Mouse (Mus musculus): ENCODE measurements around the gene Prss23. TPM values are rescaled to one million over a fixed set of nuclear protein-coding genes. Genes with fewer than 3 reads are reported as not detected.
A peak's percentile ranks its signal among the peaks of the same experiment; 100 is the strongest.

Gene Prss23
- total and polyA plus RNA-seq, 3 experiments, result 1.1 to 2.6 (median 1.3) TPM

- H3K79me2 ChIP-seq (replicated peaks; ENCODE audit: control insufficient read depth, extremely low read depth, insufficient read depth, poor library complexity, severe bottlenecking), result no peaks in the 10 kb centered on the region
- no peak for DNase-seq (ENCODE audit: extremely low read depth)
- in situ Hi-C loops (cut with MboI; ENCODE audit: low pct_ligation_motif_present, low pct_unique_long_range_greater_than_20kb, low sequenced_read_pairs) (loop anchor here (10.0 kb wide), 1 partner anchor 328 kb away; no protein-coding TSS in a partner anchor), dilution Hi-C loops (cut with MboI; ENCODE audit: extremely low pct_ligation_motif_present, extremely low pct_unique_long_range_greater_than_20kb, low sequenced_read_pairs) (no loop called here)
- peaks cover 16% of the 10 kb centered on the region for H3K27me3 ChIP-seq (replicated peaks)
- peaks cover 0 to 5% of the 10 kb centered on the region in 2 experiments; a peak in 2 of 4 replicates for H3K4me1 ChIP-seq (ENCODE audit: control insufficient read depth in 1 of 2, insufficient read depth in 2 of 2)
- H3K9me3 ChIP-seq (replicated peaks; ENCODE audit: low read length), result peaks cover 8% of the 10 kb centered on the region
- H3K36me3 ChIP-seq (replicated peaks in 1 of 2; ENCODE audit: control insufficient read depth in 1 of 2, insufficient read depth in 1 of 2, low read length in 1 of 2), result no peaks in the 10 kb centered on the region
- H3K4me2 ChIP-seq (ENCODE audit: insufficient read depth, low read depth, poor library complexity, severe bottlenecking), result peak overlapping the region; percentile 83
- peak overlapping the region; percentile 18 to 55 (median 48) for H3K4me3 ChIP-seq (replicated peaks in 1 of 3; ENCODE audit: low read depth in 2 of 3, low read length in 2 of 3, poor library complexity in 1 of 3)
- TF ChIP-seq CTCF (conservative IDR thresholded peaks at IDR 0.05 in 1 of 2, IDR thresholded peaks at IDR 0.05 in 1 of 2; ENCODE audit: low read depth in 2 of 2, low read length in 2 of 2) (peak in 1 of 2 experiments; percentile 52; a peak in 2 of 4 replicates), RAD21 (IDR thresholded peaks at IDR 0.05; ENCODE audit: low read depth, low read length) (peak; percentile 52), ZMIZ1 (IDR thresholded peaks at IDR 0.05; ENCODE audit: low read depth, low read length) (no peak), BHLHE40 (IDR thresholded peaks at IDR 0.05; ENCODE audit: low read depth, low read length) (peak; percentile 67)
- H3K9ac ChIP-seq (ENCODE audit: insufficient read depth, low read depth), result no peak overlapping the region
- H3K27ac ChIP-seq (ENCODE audit: insufficient read depth, low read depth), result no peak overlapping the region
These were observed 10.2 kb downstream of the Prss23 start for GRCm38 (mm10) chr7:89516551-89517459.

GRCm38 (mm10) chr7:89511921-89512514, 15.0 kb downstream of the Prss23 start:
- Histone ChIP-seq H3K27ac (ENCODE audit: insufficient read depth, low read depth) (no peak overlapping the region), H3K36me3 (replicated peaks in 1 of 2; ENCODE audit: control insufficient read depth in 1 of 2, insufficient read depth in 1 of 2, low read length in 1 of 2) (no peaks in the 10 kb centered on the region), H3K4me1 (ENCODE audit: control insufficient read depth in 1 of 2, insufficient read depth in 2 of 2) (no peaks in the 10 kb centered on the region), H3K4me2 (ENCODE audit: insufficient read depth, low read depth, poor library complexity, severe bottlenecking) (no peak overlapping the region), H3K4me3 (replicated peaks in 1 of 3; ENCODE audit: low read depth in 2 of 3, low read length in 2 of 3, poor library complexity in 1 of 3) (no peak overlapping the region), H3K9ac (ENCODE audit: insufficient read depth, low read depth) (no peak overlapping the region), H3K79me2 (replicated peaks; ENCODE audit: control insufficient read depth, extremely low read depth, insufficient read depth, poor library complexity, severe bottlenecking) (no peaks in the 10 kb centered on the region), H3K27me3 (replicated peaks) (peaks cover 12% of the 10 kb centered on the region), H3K9me3 (replicated peaks; ENCODE audit: low read length) (no peaks in the 10 kb centered on the region)
- TF ChIP-seq MAZ (IDR thresholded peaks at IDR 0.05; ENCODE audit: low read depth, low read length) (no peak), TBP (conservative IDR thresholded peaks at IDR 0.05; ENCODE audit: low read depth, low read length) (no peak), MEF2A (IDR thresholded peaks at IDR 0.05; ENCODE audit: borderline replicate concordance, low read depth, low read length) (no peak), PAX5 (IDR thresholded peaks at IDR 0.05; ENCODE audit: low read length) (no peak), HCFC1 (IDR thresholded peaks at IDR 0.05; ENCODE audit: low read depth, low read length) (no peak), JUND (conservative IDR thresholded peaks at IDR 0.05; ENCODE audit: low read depth, low read length) (no peak), ZNF384 (IDR thresholded peaks at IDR 0.05; ENCODE audit: low read depth, low read length) (no peak), TCF12 (IDR thresholded peaks at IDR 0.05; ENCODE audit: low read depth, low read length) (no peak), POLR2AphosphoS2 (IDR thresholded peaks at IDR 0.05; ENCODE audit: low read depth, low read length) (no peak), ZKSCAN1 (IDR thresholded peaks at IDR 0.05; ENCODE audit: borderline replicate concordance, low read depth, low read length) (no peak), E2F4 (IDR thresholded peaks at IDR 0.05; ENCODE audit: insufficient replicate concordance, low read depth, low read length) (no peak), CTCF (conservative IDR thresholded peaks at IDR 0.05 in 1 of 2, IDR thresholded peaks at IDR 0.05 in 1 of 2; ENCODE audit: low read depth in 2 of 2, low read length in 2 of 2) (no peak), POLR2A (IDR thresholded peaks at IDR 0.05; ENCODE audit: low read depth, low read length) (no peak), SIN3A (IDR thresholded peaks at IDR 0.05; ENCODE audit: low read length) (no peak), USF1 (IDR thresholded peaks at IDR 0.05; ENCODE audit: low read depth, low read length) (no peak), NELFE (IDR thresholded peaks at IDR 0.05; ENCODE audit: low read depth, low read length) (no peak), IRF4 (IDR thresholded peaks at IDR 0.05; ENCODE audit: low read depth, low read length) (no peak), CHD2 (IDR thresholded peaks at IDR 0.05; ENCODE audit: low read length) (no peak), KAT2A (IDR thresholded peaks at IDR 0.05; ENCODE audit: insufficient replicate concordance, low read length) (no peak), ZC3H11A (IDR thresholded peaks at IDR 0.05; ENCODE audit: low read depth, low read length) (no peak)
- no peak for DNase-seq (ENCODE audit: extremely low read depth)
- dilution Hi-C loops (cut with MboI; ENCODE audit: extremely low pct_ligation_motif_present, extremely low pct_unique_long_range_greater_than_20kb, low sequenced_read_pairs) (no loop called here), in situ Hi-C loops (cut with MboI; ENCODE audit: low pct_ligation_motif_present, low pct_unique_long_range_greater_than_20kb, low sequenced_read_pairs) (loop anchor here (10.0 kb wide), 1 partner anchor 333 kb away; no protein-coding TSS in a partner anchor)
